Mouse (Mus musculus): ENCODE results near the gene Cldn19.

Gene Cldn19

GRCm38 (mm10) chr4:119255351-119255750 lies at the start of gene Cldn19:
Gene Cldn19 (plus strand): TSS chr4:119255414.
- no peak for DNase-seq (ENCODE audit: low spot score)

DNA sequence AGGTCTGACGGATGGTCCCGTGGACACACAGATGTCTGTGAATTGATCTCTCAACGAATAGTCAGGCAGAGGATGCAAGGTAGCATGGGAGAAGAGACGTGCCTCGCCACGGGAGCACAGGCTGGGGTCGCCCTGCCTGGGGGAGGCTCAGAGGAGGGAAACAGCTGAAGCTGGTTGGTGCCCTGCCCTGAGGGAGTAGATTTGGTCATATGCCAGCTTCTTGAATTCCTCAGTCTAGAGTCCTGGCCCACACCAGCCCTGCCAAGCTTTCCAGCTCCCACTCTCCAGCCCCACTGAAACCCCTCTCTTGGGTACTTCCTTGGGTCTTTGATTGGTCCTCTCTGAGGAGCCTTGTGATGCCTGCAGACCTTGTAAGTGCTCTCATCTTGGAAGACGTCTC lies 38.5 kb upstream of the Cldn19 start:
- no peak for DNase-seq (ENCODE audit: low spot score)

- DNase-seq (ENCODE audit: low spot score), result no peak
These were observed 37.0 kb upstream of the Cldn19 start, which contains the start of gene Tmem269 for GRCm38 (mm10) chr4:119218169-119218568. Gene Tmem269 (minus strand): TSS chr4:119218217.

DNA sequence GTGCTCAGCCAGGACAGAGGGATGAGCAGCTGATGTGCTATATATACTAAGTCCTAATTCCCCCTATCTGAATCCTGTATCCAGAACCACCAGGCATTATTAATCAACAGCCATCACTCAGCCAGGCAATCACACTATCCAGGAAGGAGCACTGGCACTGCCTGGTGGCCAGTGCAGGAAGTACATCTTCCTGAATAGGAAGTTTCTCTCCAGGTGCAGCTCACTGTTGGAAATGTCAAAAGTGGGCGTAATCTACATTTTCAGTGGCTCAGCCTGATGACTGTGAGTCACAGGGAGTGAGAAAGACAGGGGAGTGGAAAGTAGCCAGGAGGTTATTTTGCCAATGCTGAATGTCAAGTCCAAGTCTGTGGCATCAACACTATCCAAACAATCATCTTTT lies 31.5 kb upstream of the Cldn19 start:
- no peak for DNase-seq (ENCODE audit: low spot score)

- no peak for DNase-seq (ENCODE audit: low spot score)
These were observed 30.7 kb upstream of the Cldn19 start for GRCm38 (mm10) chr4:119224534-119224933.

- no peak for DNase-seq (ENCODE audit: low spot score)
These were observed 29.5 kb upstream of the Cldn19 start for GRCm38 (mm10) chr4:119225719-119226118.

DNA sequence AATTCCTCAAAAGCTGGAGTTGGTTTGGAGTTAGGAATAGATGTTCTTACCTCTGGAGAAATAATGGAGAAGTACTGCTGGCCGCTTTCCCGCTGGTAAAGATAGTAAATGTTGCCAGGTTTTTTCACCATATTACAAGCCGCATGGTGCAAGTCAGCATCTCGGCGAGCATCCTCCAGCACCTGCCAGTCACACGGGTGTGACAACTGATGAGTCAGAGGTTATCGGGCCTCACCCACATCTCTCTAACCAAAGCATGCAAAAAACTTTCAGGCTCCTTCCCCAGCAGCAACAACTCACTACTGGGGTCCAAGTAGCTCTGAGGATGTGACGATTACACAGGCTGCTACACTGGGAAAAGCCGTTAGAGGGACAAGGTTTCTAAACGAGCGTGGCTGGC lies 28.5 kb upstream of the Cldn19 start:
- DNase-seq (ENCODE audit: low spot score), result no peak

DNA sequence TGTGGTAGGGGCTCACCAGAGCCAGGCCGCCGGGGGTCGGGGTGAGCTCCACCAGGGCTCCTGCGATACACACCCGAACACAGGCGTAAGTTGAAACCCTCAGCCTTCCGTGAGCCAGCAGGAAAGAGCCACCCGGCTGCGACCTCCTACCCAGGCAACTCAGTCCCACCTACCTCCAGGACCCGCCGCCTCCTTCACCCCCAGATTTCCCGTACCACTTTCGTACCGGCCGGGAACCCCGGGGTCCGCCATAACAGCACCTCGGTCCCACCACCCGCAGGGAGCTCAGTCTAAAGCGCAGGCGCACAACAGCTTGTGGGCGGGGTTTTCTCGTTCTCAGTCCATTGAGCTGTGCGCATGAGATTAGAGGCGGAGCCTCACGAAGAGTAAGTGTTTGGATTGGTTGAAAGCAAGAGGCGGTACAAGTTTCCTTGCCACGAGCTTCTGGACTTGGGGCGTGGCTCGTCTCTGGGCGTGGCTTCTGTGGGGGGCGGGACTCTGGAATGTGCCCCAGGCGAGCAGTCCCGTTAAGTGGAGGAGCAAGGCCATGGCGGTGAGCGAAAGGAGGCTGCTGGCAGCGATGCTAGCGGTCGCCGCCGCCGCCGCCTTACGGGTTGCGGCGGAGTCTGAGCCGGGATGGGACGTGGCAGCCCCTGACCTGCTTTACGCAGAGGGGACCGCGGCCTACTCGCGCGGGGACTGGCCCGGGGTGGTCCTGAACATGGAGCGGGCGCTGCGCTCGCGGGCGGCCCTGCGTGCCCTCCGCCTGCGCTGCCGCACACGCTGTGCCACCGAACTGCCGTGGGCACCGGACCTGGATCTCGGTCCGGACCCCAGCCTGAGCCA lies 22.6 kb upstream of the Cldn19 start, which contains the start of the genes AU022252 and P3h1:
AU022252 (minus strand) TSS at position 303 of the 846 bp plus-strand sequence.
P3h1 (plus strand) TSS at position 506 of the 846 bp plus-strand sequence.
- peak; percentile 97 for DNase-seq (ENCODE audit: low spot score)

DNA sequence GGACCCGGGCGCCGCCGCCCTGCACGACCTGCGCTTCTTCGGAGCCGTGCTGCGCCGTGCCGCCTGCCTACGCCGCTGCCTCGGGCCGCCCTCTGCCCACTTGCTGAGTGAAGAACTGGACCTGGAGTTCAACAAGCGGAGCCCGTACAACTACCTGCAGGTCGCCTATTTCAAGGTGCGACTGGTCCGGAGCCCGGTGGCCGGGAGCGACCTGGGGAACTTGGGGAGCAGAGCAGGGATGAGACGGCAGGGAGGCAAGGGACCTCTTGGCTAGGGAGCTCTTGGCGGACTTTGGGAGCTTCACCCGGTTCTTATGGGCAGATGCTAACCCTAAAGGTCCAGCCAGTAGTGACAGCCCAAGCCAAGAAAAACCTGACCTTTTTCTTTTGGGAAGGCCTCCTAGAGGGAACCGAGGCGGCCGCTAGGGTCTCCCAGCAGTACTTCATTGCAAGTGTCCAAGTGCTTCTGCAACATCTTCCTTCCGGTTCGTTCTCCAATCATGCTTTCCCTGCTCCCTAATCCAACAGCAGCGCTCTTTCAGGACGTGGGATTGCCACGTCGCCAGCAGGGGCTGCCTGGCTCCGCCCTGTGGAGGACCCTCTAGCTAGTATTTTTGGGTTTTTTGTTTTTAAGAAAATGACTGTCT lies 21.8 kb upstream of the Cldn19 start:
- peak; percentile 31 for DNase-seq (ENCODE audit: low spot score)

DNA sequence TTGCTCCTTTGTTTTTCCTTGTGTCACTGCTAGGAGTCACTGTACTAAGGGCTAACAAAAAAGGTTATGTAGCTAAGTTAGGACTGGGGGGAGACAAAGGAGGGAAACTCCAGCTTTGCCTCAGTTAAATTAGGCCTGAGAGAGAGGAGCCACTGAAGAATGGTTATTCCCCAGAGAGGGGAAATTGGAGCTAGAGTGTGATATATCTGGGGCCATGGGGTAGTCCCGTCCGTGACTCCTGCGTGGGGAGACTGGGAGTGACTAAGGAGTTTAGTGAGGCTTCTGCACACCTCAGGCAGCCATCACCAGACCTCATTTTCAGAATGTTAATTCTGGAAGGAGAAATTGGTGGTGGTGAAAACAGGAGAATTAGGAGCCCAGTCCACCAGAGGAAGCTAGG lies 20.9 kb upstream of the Cldn19 start:
- DNase-seq (ENCODE audit: low spot score), result no peak

GRCm38 (mm10) chr4:119238661-119239060 lies 16.6 kb upstream of the Cldn19 start:
- DNase-seq (ENCODE audit: low spot score), result no peak

DNA sequence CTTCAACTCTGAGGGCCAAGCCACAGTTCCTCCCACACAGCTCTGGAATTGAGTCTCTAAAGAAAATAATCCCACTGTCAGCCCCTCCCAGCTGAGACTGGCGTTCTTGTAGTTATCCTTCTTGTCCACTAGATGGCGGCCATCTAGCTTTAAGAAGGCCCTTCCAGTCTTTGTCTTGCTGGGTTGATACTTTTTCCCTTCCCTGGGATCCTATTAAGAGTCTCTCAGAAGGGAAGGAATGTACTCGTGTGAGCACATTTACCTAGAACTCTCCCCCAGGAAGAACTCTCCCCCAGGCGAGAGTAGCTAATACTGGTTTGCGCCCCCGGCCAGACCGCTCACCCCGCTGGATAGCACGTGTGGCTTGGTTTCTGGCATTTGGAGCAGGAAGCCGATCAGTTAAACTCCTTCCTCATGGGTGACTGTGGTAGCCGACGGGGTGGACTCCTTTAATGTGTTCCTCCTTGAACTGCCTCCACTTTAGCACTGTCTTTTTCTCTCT lies 16.0 kb upstream of the Cldn19 start:
- peak; percentile 33 for DNase-seq (ENCODE audit: low spot score)

- peak; percentile 23 for DNase-seq (ENCODE audit: low spot score)
These were observed 13.6 kb upstream of the Cldn19 start for GRCm38 (mm10) chr4:119241664-119242063.

- no peak for DNase-seq (ENCODE audit: low spot score)
These were observed 12.6 kb upstream of the Cldn19 start for GRCm38 (mm10) chr4:119242571-119242970.

- DNase-seq (ENCODE audit: low spot score), result peak; percentile 15
These were observed 10.6 kb upstream of the Cldn19 start for GRCm38 (mm10) chr4:119244468-119245240.

GRCm38 (mm10) chr4:119245556-119245955 lies 9.7 kb upstream of the Cldn19 start:
- peak; percentile 42 for DNase-seq (ENCODE audit: low spot score)

GRCm38 (mm10) chr4:119245961-119246360 lies 9.3 kb upstream of the Cldn19 start:
- no peak for DNase-seq (ENCODE audit: low spot score)

- DNase-seq (ENCODE audit: low spot score), result no peak
These were observed 8.5 kb upstream of the Cldn19 start for GRCm38 (mm10) chr4:119246688-119247225.

DNA sequence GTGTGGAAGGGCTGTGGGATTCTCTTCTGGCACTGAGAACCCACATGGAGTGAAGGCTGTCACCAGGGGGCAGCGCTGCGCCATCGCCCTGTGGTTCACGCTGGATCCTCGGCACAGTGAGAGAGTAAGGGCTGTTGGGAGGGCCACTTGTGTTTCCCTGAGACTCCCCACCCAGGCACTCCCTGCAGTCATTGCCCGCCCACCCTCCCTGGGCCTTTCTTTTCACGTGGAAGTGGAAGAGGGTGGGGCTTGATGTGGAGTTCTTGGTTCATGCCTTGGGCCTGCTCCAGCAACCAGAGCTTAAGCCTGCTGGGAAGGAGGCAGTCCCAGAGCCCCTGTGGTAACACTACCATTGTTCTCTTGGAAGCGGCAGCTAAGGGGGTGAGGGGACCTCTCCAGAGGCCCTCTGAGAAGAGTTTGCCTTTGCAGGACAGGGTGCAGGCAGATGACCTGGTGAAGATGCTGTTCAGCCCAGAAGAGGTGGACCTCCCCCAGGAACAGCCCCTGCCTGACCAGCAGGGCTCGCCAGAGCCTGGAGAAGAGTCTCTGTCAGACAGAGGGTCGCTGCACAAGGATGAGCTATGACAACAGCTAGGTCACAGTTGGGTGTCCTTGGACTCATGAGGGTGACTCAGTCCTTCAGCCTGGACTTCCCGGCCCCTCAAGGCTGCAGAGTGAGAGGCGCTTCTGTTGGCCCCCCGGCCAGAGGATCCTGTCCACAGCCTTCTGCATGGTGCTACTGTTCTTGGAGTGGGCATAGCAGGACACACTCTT lies 7.6 kb upstream of the Cldn19 start:
- peak; percentile 62 for DNase-seq (ENCODE audit: low spot score)

DNA sequence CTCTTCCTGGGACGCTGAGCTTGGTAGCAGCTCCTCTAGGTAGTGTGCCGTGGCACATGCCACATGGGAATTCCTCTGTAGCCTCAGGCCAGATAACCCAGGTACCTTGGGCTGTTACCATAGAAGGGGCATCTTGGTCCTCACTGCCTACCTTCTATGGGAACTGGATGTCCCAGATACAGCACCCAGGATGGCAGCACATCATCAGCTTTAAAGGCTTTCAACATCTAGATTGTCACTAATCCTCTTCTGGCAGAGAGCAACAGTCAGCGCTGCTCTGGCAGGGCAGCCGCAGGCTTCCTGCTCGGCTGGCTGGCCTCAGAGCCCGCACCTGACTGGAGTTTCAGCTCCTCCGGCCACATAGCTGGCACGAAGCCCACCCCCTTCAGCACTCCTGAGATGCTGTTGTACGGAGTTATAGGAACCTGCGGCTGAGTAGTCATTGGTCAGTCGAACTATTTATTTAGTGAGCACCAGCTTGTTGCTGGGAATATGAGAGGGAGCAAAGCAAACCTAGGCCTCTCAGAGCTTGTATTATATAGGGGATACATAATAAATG lies 6.7 kb upstream of the Cldn19 start:
- DNase-seq (ENCODE audit: low spot score), result no peak
